Mouse (Mus musculus): ENCODE measurements at regions not wholly inside any gene's neighbourhood (a gene's known extent, or its start where the extent isn't known, plus 50 kb on each side); places are given as distances from the start of the nearest gene placed in this dataset.
A peak's percentile ranks its signal among the peaks of the same experiment; 100 is the strongest.

DNA sequence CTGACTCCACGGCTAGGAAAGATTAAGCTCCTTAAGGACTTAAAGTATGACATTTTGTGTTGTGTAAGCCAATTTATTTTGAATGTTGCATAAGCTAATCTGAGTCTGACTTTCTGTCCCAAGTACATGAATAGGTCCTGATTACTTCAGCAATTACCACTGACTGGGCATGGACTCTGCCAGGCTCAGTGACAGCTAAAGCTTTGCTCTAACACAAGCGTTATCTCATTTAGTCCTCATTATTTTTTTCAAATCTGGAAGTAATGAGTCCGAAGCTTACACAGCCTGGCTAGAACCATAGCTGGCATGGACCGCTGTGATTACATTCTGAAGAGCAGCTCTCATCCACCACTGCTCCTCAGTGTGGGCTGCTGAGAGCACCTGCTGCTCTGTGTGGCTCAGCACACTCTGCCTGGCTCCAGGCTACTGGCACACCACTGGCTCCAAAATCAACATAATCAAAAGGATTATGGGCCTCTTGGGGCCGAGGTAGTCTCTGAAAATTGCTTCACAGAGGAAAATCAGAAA lies 753.0 kb upstream of the Jmjd1c start:
- no peak for DNase-seq (ENCODE audit: low spot score)

DNA sequence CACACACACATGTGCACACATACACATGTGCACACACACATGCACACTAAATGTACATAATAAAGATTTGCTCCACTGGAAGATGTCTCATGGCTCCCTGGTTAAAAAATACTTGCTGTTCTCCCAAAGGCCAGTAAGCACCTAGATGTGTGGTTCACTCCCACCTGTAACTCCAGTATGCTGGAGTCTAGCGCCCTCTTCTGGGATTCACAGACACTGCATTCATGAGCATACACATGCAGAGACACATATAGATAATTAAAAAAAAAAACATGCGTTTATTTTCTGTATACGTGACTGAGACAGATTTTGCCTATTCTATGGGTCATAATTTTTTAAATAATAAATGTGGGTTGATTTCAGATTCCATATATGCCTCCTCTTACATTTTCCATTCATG lies 747.5 kb upstream of the Jmjd1c start:
- DNase-seq (ENCODE audit: low spot score), result no peak

DNA sequence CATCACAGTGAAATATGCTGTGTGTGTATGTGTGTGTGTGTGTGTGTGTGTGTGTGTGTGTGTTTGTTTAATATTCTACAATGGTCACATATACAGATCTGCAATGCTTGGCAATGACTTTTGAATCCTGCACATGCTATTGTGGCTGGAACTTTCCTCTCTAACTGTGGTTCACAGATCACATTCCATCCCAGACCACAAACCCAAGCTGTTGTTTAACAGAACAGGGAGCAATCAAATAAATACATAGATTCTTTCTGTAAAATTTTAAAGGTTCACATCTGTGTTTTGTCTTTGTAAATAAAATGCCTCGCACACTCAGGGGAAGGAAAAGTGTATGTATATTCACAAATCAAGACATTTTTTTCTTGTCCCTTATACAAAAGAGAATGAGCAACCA lies 744.9 kb upstream of the Jmjd1c start:
- no peak for DNase-seq (ENCODE audit: low spot score)

DNA sequence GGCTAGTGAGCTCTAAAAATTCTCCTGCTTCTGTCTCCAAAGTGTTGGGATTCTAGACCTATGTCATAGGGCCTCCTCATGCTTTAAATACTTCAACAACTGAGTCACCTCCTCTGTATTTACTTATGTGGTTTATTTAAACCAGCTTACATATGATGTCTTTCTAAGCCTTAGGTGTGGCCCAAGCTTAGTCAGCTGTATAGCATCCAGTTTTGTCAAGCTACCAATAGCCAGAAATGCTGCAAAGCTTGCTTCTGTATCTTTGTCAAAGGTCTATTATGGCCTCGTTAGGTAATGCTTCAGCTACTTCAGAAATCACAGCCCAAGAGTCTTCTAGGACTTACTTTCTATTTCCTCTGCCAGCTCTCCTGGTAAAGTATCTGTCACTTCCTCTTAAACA lies 741.9 kb upstream of the Jmjd1c start:
- no peak for DNase-seq (ENCODE audit: low spot score)

DNA sequence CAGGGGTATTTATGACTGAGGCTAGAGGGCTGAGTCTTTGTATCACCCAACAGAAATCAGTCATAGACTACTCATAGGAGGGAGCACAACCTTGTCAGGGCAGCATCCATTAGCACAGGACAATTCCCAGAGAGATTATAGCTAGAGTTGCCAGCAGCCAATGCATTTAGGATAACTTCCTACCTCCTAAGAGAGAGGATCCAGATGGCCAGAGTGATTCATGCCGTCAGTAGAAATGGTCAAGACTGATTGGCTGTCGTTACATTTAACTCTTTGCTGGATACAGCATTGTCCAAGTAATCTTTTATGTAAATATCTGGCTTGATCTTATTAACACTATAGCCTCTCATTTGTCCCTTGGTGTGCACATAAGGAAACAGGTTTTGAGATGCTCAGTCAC lies 740.9 kb upstream of the Jmjd1c start:
- no peak for DNase-seq (ENCODE audit: low spot score)

DNA sequence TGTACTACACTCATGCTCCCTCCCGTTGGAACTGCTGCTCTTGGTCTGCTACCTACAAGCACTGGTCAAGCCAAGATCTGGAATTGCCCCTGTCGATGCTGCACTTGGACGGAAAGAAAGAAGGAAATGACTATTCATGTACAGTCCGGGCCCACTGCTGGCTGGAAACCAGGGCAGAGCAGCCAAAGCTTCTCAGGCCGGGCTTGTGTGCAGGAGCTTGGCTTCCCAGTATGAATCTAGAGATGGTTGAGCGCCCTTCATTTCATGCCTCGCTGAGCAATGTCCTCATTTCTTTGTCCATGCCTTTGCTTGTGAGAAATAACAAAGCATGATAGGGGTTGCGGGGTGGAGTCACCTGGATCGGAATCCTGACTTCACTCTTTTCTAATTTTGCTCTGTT lies 738.2 kb upstream of the Jmjd1c start:
- peak; percentile 92 for DNase-seq (ENCODE audit: low spot score)

DNA sequence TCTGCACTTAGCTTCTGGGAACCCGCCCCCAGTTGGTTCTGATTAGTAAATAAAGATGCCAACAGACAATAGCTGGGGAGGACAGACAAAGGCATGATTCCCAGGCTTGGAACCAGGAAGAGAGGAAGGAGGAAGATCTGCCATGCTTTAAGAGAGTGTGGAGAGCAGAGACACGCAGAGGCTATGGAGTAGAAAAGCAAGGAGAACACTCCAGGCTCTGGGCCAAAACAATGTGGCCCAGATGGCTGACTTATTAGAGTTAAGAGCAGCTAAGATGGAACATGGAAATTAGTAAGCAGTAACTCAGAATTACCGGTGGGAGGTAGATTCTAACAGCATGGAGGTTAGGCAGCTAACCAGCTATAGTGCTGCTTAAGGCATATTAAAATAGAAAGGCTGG lies 725.8 kb upstream of the Jmjd1c start:
- DNase-seq (ENCODE audit: low spot score), result no peak

DNA sequence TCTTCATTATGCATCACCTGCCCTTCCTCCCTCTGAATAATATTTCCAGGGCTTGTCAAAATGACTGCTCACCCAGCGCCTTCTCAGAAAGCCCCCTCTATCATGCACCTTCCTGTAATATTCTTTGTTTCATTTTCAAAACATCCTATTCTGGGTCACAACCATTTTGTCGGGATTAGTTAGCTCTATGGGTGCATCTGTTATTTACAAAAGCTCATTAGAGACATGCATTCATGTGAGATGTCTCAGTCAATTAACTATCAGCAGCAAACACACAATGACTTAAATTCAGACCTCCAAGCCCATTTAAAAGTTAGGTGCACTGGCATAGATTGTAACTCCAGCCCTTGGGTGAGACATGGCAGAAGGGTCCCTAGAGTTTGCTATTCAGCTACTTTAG lies 724.2 kb upstream of the Jmjd1c start:
- peak; percentile 67 for DNase-seq (ENCODE audit: low spot score)
